Mouse (Mus musculus) hindbrain, embryonic 13.5 days (tissue): Measurements from ENCODE around the gene Cnp. TPM values are rescaled to one million over a fixed set of nuclear protein-coding genes. Genes with fewer than 3 reads are reported as not detected.
A peak's percentile ranks its signal among the peaks of the same experiment; 100 is the strongest.
"Not testable (repeated sequence)": the region's sequence is repeated elsewhere in the genome, so short reads cannot be mapped to it uniquely, and the experiment has no call there.

Experiments
- ATAC-seq: fragments of 200-750 bp; cut with Nextera tagmentation; 2 replicates; pipeline ENCODE4 v1.8.0; 2017; ENCODE audit warnings: moderate TSS enrichment; ENCODE audit not compliant: low FRiP score
- H3K27ac ChIP-seq: fragments of 300-500 bp; sonication (generic); 2 replicates; pipeline ENCODE4 v1.5.1; 2015; ENCODE audit warnings: inconsistent platforms, mild to moderate bottlenecking, moderate library complexity
- H3K27me3 ChIP-seq: fragments of 300-500 bp; sonication (generic); 2 replicates; pipeline ENCODE4 v1.6.1; 2015; ENCODE audit warnings: mild to moderate bottlenecking, inconsistent platforms
- H3K36me3 ChIP-seq: fragments of 300-500 bp; sonication (generic); 2 replicates; pipeline ENCODE4 v1.6.1; 2015; ENCODE audit warnings: mild to moderate bottlenecking, inconsistent platforms
- H3K4me1 ChIP-seq: fragments of 300-500 bp; sonication (generic); replicated peaks from 2 replicates; pipeline ENCODE4 v1.6.1; 2015; ENCODE audit warnings: inconsistent platforms
- H3K4me2 ChIP-seq: fragments of 300-500 bp; sonication (generic); 2 replicates; pipeline ENCODE4 v1.6.1; 2015; ENCODE audit warnings: inconsistent platforms, mild to moderate bottlenecking, moderate library complexity
- H3K4me3 ChIP-seq: fragments of 300-500 bp; sonication (generic); 2 replicates; pipeline ENCODE4 v1.5.1; 2015; ENCODE audit warnings: mild to moderate bottlenecking, inconsistent platforms
- H3K9ac ChIP-seq: fragments of 300-500 bp; sonication (generic); 2 replicates; pipeline ENCODE4 v1.6.1; 2015; ENCODE audit warnings: mild to moderate bottlenecking, inconsistent platforms
- H3K9me3 ChIP-seq: fragments of 300-500 bp; sonication (generic); 2 replicates; pipeline ENCODE4 v1.6.1; 2016; ENCODE audit warnings: inconsistent platforms
- WGBS: fragments of 180-500 bp; shearing (Covaris S2); methylation state at CpG from one replicate; pipeline ENCODE4 v1.1.7; 2015; 5-methylcytosine and 5-hydroxymethylcytosine counted together
- polyA plus RNA-seq: library from polyadenylated mRNA; unstranded; fragments of >200 nt; fragmentation: Nextera tagmentation; extraction: Ambion mirVana; gene quantifications from 2 replicates; pipeline ENCODE4 v1.2.1, GENCODE M21; 2015

Gene Cnp
- polyA plus RNA-seq = 34.5 and 37.0 TPM in 2 replicates

DNA sequence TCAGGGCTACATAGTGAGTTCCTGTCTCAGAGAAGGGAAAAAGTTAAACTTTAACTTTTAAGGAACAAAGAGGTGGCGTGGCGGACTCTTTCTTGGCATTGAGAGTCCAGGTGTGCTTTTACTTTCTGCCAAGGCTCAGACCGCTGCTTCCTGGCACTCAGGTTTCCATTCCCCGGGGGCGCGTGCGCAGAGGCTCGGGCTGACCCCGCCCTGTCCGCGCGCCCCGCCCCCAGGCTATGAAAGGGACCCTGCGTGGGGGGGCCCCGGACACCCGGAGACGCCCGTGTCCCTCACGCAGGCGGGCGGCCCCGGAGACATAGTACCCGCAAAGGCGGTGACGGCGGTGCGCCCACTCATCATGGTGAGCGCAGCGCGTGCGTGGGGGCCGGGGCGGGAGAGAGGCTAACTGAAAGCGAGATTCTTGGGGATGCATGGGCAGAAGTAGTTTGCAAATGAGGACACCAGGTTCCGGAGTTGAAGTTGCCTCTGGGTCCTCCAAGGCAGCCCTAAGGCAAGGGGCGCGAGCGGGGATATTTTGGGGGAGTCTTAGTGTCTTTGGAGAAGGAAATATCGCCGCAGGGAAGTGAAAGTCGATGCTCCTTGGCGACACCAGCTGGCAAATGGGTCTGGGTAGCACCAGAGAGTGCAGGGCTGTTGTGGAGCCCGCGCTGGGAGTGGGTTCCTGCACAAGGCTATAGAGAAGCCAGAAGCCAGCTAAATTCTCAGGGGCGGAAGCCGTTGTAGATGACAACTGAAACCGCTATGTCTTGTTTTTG lies at the start of gene Cnp:
Gene Cnp, plus strand, starts transcription at position 197 of the 776 bp plus-strand sequence.
- WGBS = 2% methylated on average over 46 of the region's 47 CpGs
- peak; percentile 70 for ATAC-seq

DNA sequence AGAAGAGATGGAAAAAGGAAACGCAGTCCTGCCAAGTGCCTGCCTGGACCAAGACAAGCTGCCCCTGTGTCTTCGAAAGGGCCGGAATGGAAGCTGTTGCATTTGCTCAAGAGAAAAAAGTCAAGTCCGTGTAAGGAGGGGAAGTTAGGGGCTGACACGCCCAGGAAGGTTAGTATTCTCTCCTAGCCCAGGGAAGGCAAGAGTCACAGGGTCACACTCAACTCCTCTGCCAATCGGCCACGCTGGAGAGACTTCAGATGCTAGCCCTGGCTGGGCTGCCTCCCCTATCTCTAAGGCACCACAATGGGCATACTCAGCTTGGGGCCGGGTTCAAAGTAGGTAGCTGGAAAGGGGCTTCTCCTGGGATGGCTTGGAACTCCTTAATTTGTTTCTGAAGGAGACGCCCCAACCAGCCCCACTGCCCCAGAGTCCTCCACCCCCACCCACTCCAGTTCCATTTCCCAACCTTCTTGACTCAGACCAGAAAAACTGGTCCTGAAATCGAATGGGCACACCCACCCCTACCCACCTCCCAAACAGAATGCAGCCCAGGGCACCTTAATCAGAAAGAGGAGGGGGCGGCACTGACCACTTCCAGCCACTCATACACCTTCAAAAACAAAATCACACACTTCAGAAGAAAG lies 49.6 kb upstream of the Cnp start:
- no peak for ATAC-seq
- no peak overlapping the region for H3K27ac ChIP-seq
- peak overlapping the region; percentile 94 for H3K9ac ChIP-seq

More for the DNA sequence above, at the start of gene Cnp:
- Histone ChIP-seq H3K36me3 (peaks cover 20% of the 10 kb centered on the region), H3K4me2 (peak within 1 kb of the TSS; percentile 80), H3K9ac (peak within 1 kb of the TSS; percentile 78), H3K4me1 (peaks cover 42% of the 10 kb centered on the region), H3K27me3 (peaks cover 13% of the 10 kb centered on the region), H3K4me3 (peak within 1 kb of the TSS; percentile 58), H3K9me3 (no peaks in the 10 kb centered on the region), H3K27ac (peak within 1 kb of the TSS; percentile 69; the same call in 1 of the 2 replicates)

DNA sequence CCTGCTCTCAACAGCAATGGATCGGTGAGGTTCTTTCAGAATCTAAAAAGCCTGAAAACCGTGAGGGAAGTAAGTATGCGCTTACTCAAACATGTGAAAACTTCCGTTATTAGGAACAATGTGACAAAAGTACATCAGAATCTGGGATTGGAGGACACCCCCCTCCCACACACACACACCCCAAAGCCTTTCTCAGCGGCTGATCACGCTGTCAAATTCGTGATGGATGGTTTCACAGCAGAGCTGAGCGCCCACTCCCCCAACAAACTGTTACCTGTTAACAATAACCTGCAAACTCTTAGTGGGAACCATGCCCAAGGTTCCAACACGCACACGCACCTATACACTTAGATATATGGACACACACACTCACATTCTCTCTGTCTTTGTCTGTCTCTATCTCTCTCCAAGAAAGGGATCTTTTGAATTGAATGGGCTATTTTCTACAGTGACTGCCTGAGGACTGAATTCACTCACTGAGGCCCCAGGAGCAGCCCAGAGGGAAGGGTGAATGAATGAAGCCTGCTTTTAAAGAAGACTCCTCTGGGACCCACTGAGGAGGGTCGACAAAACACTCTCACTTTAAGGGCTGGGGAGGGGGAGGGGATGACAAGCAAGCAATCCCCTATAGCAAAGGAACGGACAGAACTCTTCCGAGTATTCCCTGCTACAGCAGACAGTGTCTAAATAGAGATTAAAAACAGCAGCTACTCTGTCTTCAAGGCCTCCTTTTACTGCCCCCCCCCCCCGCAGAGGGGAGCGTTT lies 48.5 kb upstream of the Cnp start:
- no peaks in the 10 kb centered on the region for H3K9me3 ChIP-seq
- peaks cover 25% of the 10 kb centered on the region for H3K36me3 ChIP-seq
- no peaks in the 10 kb centered on the region for H3K27me3 ChIP-seq
- peak overlapping the region; percentile 90 for H3K4me2 ChIP-seq
- ATAC-seq = no peak
- peaks cover 44% of the 10 kb centered on the region for H3K4me1 ChIP-seq
- H3K4me3 ChIP-seq = peak overlapping the region; percentile 78
- 5% methylated on average over 15 of the region's 15 CpGs for WGBS
- peak overlapping the region; percentile 90 for H3K27ac ChIP-seq
- H3K9ac ChIP-seq = peak overlapping the region; percentile 94

More for the DNA sequence above, 49.6 kb upstream of the Cnp start:
- Histone ChIP-seq H3K9me3 (no peaks in the 10 kb centered on the region), H3K36me3 (peaks cover 37% of the 10 kb centered on the region), H3K4me1 (peaks cover 51% of the 10 kb centered on the region), H3K4me2 (peak overlapping the region; percentile 90), H3K27me3 (no peaks in the 10 kb centered on the region), H3K4me3 (peak overlapping the region; percentile 78)
- WGBS = 42% methylated on average over 11 of the region's 11 CpGs

DNA sequence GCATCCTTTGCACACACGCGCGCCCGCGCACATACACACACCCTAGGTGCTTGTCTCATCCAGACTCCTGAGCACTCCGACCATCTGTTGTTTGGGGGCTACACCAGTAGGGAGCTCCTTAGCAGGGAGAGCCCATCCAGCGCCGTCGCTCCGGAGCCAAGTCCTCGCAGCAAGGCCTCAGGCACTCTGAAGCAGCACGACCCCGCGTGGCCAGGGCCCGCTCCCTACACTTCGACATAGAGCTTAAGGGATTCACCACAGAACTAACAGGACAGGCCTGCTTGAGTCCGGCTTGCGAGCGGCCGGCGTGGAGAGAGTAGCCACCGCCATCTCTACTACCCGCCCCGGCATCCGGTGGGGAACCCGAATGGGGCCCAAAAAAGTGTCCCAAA lies 47.6 kb upstream of the Cnp start:
- Histone ChIP-seq H3K4me3 (peak overlapping the region; percentile 78), H3K27me3 (no peaks in the 10 kb centered on the region), H3K9me3 (no peaks in the 10 kb centered on the region), H3K36me3 (peaks cover 17% of the 10 kb centered on the region), H3K27ac (peak overlapping the region; percentile 90), H3K9ac (peak overlapping the region; percentile 94), H3K4me1 (peaks cover 44% of the 10 kb centered on the region), H3K4me2 (peak overlapping the region; percentile 90)
- ATAC-seq = peak; percentile 36
- WGBS = under 1% methylated on average over 26 of the region's 26 CpGs

DNA sequence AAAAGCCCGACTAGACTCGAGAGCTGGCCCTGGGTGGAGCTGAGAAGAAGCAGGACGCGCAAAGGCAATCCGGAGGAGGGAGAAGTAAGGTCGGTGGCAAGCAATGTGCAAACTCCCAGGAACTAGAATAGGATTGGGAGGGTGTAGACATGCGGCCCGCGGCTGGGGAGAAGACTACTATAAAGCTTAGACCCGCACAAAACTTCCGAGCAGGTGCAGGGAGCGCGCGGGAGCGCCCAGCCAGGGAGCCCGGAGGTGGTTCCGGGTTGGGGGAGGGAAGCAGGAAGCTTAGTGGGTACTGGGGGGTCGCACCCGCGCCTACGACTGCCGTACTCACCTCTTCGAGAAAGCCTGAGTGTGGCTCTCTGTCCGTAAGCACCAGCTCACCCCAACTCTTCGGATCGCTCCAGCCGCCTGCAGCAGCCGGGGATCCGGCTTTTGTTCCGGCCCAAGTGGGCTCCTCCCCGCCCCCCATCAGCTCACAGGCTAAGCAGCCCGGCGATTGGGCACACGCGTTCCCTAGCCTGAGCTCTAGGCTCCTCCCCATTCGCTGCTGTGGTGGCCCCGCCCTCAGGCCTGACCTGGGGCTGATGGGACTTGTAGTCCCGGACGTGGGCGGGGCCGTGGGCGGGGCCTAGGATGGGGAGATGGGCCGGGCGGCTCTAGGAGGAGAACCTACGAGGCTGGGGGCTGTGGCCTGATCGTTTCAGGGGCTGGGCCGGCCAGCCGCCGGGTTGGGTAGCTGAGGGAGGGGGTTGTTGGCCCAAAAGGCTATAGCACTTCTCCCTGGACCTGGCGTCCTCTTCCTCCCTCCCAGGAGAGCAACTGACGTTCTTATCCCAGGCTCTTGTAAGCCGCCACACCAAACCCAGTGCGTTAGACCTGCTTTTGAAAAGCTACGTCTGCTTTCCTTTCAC lies 47.0 kb upstream of the Cnp start, which contains the start of gene Acly:
Gene Acly, minus strand, starts transcription at position 543 of the 917 bp plus-strand sequence.
- Histone ChIP-seq H3K4me1 (peaks cover 44% of the 10 kb centered on the region), H3K27ac (peak within 1 kb of the TSS; percentile 90), H3K9ac (peak within 1 kb of the TSS; percentile 94), H3K4me2 (peak within 1 kb of the TSS; percentile 90), H3K9me3 (no peaks in the 10 kb centered on the region), H3K27me3 (no peaks in the 10 kb centered on the region), H3K36me3 (peaks cover 11% of the 10 kb centered on the region), H3K4me3 (peak within 1 kb of the TSS; percentile 78)
- ATAC-seq = peak; percentile 98
- under 1% methylated on average over 52 of the region's 54 CpGs for WGBS

DNA sequence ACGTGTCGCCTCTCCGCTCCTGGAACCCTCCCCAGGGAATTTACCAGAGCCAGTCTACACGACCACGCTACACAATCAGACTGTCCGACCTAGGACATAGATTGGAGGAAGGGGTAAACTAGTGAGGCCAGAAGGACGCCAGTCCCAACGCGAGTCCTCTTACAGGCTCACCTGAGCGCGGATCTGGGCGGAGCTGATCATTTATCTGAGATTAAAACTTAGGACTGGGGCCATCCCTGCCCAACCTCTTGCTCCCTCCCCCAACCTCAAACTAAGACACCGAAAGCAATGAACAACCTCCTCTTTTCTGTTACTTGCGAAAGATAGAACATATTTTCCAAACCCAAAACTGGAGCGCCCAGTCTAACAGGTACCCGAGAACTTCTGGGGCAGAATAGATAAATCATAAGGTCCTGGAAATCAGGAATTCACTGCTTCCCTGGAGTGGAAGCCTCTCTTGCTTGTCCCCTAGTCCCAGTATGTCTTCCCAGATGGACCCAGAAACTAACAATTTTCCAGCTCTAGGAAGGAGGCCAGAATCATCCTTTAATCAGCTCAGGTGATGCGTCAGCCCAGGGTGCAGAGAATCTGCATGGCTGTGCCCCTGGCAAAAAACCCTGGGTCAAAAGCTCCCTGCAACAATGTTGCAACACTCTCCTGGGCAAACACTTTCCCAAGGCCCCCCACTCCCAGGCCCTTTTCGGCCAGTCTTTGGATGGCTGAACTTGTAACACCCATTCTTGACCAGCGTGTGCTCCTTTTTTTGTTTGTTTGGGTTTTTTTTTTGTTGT lies 46.1 kb upstream of the Cnp start:
- no peak for ATAC-seq
- H3K27ac ChIP-seq = peak overlapping the region; percentile 90
- H3K4me2 ChIP-seq = peak overlapping the region; percentile 90
- no peaks in the 10 kb centered on the region for H3K27me3 ChIP-seq
- H3K4me3 ChIP-seq = peak overlapping the region; percentile 78
- no peaks in the 10 kb centered on the region for H3K9me3 ChIP-seq
- peaks cover 40% of the 10 kb centered on the region for H3K4me1 ChIP-seq
- peak overlapping the region; percentile 94 for H3K9ac ChIP-seq
- 25% methylated on average over 19 of the region's 19 CpGs for WGBS
- peaks cover 2% of the 10 kb centered on the region for H3K36me3 ChIP-seq

DNA sequence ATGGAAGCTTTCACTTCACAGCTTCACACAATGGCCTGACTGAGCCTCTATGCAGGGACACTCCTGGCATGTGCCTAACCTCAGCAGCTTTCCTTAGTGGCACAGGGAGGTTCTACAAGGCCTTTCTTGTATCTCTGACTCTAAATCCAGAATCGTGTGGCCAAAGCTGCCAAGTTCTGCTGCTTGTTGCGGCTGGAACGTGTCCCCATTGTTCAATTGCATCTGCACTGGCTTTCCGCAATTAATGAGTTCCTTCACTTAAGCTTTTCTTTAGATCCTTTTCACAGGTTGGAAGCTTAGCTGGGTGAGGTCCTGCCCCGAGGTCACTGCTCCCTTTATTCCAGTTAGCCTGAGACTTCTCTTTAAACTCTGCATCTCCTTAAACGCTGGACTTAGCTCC lies 40.8 kb upstream of the Cnp start:
- Histone ChIP-seq H3K9ac (no peak overlapping the region), H3K27me3 (no peaks in the 10 kb centered on the region), H3K4me1 (no peaks in the 10 kb centered on the region), H3K4me3 (no peak overlapping the region), H3K9me3 (no peaks in the 10 kb centered on the region), H3K4me2 (no peak overlapping the region), H3K36me3 (no peaks in the 10 kb centered on the region), H3K27ac (no peak overlapping the region)
- 53% methylated on average over 6 of the region's 6 CpGs for WGBS
- ATAC-seq = no peak

DNA sequence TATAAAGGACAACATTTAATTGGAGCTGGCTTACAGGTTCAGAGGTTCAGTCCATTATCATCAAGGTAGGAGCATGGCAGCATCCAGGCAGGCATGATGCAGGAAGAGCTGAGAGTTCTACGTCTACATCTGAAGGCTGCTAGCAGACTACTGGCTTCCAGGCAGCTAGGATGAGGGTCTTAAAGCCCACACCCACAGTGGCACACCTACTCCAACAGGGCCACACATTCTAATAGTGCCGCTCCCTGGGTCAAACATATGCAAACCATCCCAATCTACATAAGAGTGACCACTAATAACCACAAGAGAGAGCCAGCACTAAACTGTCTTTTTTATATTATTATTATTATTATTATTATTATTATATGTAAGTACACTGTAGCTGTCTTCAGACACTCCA lies 40.3 kb upstream of the Cnp start:
- not testable (repeated sequence) for ATAC-seq, H3K4me1 ChIP-seq, H3K36me3 ChIP-seq, H3K9me3 ChIP-seq, H3K27me3 ChIP-seq, H3K4me2 ChIP-seq, H3K27ac ChIP-seq, H3K9ac ChIP-seq, H3K4me3 ChIP-seq
- WGBS = 86% methylated on average over 2 of the region's 2 CpGs

DNA sequence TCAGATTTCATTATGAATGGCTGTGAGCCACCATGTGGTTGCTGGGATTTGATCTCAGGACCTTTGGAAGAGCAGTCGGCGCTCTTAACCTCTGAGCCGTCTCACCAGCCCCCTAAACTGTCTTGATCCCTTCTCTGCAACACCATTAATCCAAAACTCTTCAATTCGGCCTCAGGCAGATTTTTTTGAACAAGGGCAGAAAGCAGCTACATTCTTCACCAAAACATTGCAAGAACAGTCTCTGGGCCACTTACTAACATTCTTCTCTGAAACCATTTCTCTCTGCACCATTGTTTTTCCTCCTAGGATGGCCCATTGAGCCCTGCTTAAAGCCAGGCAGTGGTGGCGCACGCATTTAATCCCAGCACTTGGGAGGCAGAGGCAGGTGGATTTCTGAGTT lies 39.9 kb upstream of the Cnp start:
- H3K4me2 ChIP-seq, H3K9ac ChIP-seq, H3K4me1 ChIP-seq, H3K9me3 ChIP-seq, H3K4me3 ChIP-seq, H3K27me3 ChIP-seq, H3K27ac ChIP-seq, H3K36me3 ChIP-seq, ATAC-seq: not testable (repeated sequence)
- 88% methylated on average over 6 of the region's 6 CpGs for WGBS

DNA sequence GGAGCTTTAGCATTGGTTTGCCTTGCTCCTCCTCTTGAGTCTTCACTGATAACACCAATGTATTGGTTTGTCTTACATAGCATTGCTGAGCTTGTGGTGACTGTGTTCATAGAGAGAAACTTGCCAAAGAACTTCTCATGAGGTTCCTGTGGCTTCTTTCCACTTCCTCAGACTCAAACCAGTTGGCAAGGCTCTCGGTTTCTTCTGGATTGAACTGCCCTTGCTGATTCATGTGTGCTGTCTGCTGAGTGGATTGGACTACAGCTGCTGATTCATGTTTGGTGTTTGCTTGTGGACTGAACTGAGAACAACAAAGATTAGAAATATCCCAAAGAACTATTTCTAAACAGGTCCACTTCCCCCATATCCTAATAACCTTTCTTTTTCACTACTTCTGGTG lies 38.7 kb upstream of the Cnp start:
- 94% methylated on average over 1 of the region's 1 CpGs for WGBS
- H3K27ac ChIP-seq = no peak overlapping the region
- no peak overlapping the region for H3K4me2 ChIP-seq

DNA sequence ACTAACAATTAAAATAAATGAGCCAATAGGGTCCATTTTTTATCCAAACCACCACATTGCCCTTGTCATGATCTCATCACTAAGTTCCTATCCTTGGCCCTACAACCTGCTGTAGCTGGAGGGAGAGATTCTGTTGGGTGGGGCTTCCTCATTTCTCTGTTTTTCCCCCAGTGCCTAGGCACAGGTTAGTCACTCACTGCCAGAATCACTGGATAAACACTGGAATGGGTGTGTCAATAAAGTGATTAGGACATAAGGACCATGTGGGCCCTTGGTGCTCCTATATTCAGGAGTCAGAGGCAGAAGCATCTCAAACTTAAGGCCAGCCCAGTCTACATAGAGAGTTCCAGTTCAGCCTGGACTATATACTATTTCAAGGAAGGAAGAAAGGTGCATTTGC lies 38.2 kb upstream of the Cnp start:
- no peak for ATAC-seq
- H3K9ac ChIP-seq = no peak overlapping the region
- no peak overlapping the region for H3K4me2 ChIP-seq
- H3K9me3 ChIP-seq = no peaks in the 10 kb centered on the region
- H3K27me3 ChIP-seq = no peaks in the 10 kb centered on the region
- no peak overlapping the region for H3K27ac ChIP-seq
- H3K4me1 ChIP-seq = no peaks in the 10 kb centered on the region
- H3K36me3 ChIP-seq = no peaks in the 10 kb centered on the region
- no peak overlapping the region for H3K4me3 ChIP-seq

More for the DNA sequence above, 38.7 kb upstream of the Cnp start:
- no peaks in the 10 kb centered on the region for H3K9me3 ChIP-seq
- H3K4me1 ChIP-seq = no peaks in the 10 kb centered on the region
- H3K4me3 ChIP-seq = no peak overlapping the region
- no peaks in the 10 kb centered on the region for H3K36me3 ChIP-seq
- H3K9ac ChIP-seq = no peak overlapping the region
- ATAC-seq = no peak
- no peaks in the 10 kb centered on the region for H3K27me3 ChIP-seq
